Mouse (Mus musculus) liver, adult 2 months (tissue): Measurements from ENCODE around the gene Tkfc.

ENCODE experiments used
- CTCF ChIP-seq: fragments of 200-500 bp; IDR thresholded peaks from 2 replicates; pipeline ENCODE4 v1.5.1; 2011; ENCODE audit warnings: low read depth, low read length, control low read depth
- POLR2A ChIP-seq: fragments of 200-500 bp; IDR thresholded peaks from 2 replicates; pipeline ENCODE4 v1.6.1; 2011; ENCODE audit warnings: low read length, control low read depth; ENCODE audit not compliant: insufficient read depth; ENCODE audit errors: extremely low read depth

DNA sequence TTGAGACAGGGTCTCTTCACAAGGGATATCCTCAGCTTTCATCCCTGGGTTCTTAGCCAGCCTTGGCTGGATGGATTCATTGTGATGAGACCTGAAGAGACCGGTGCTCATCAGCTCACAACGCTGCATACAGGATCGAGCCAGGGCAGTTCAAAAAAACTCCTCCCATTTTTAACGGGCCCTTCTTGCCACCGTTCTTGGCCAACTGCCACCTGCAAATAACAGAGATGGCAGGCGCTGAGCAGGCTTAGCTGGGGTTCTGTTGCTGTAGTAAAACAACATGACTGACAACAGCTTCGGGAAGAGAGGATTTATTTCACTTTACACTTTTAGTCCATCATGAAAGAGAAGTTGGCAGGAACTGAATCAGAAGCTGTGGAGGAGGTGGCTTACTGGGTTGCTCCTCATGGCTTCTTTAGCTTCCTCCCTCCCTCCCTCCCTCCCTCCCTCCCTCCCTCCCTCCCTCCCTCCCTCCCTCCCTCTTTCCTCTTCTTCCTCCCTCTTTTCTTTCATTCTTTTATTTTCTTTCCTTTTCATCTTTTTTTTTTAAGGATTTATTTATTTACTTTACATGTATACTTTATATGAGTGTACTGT lies 21.8 kb downstream of the Tkfc start:
- TF ChIP-seq CTCF = no peak
- TF ChIP-seq POLR2A = no peak
